Mouse (Mus musculus): Measurements from ENCODE around the gene Fyco1. TPM values are rescaled to one million over a fixed set of nuclear protein-coding genes. Genes with fewer than 3 reads are reported as not detected.
"Not testable (repeated sequence)": the region's sequence is repeated elsewhere in the genome, so short reads cannot be mapped to it uniquely, and the experiment has no call there.

The Fyco1 gene
- polyA plus RNA-seq, 1 experiment from 2014 or later, result 14.2 TPM

- H3K9me3 ChIP-seq (ENCODE audit: control insufficient read depth, low read length), result no peaks in the 10 kb centered on the region
- H3K4me3 ChIP-seq (ENCODE audit: low read length), result no peak overlapping the region
- no peaks in the 10 kb centered on the region for H3K4me1 ChIP-seq (replicated peaks; ENCODE audit: control insufficient read depth, insufficient read depth, low read length)
- peaks cover 8% of the 10 kb centered on the region for H3K36me3 ChIP-seq (ENCODE audit: control insufficient read depth, insufficient read depth, low read length)
- H3K9ac ChIP-seq (ENCODE audit: low read length), result no peak overlapping the region
- H3K4me2 ChIP-seq (ENCODE audit: low read depth, low read length), result no peak overlapping the region
- H3K27me3 ChIP-seq (ENCODE audit: control insufficient read depth, insufficient read depth, low read depth, low read length), result no peaks in the 10 kb centered on the region
- ATAC-seq (ENCODE audit: low read depth), result no peak
- H3K27ac ChIP-seq (ENCODE audit: low read length), result no peak overlapping the region
Observed at GRCm38 (mm10) chr9:123802896-123803295, 48.8 kb downstream of the Fyco1 start.

- Histone ChIP-seq H3K27ac (ENCODE audit: low read length) (no peak overlapping the region), H3K9ac (ENCODE audit: low read length) (no peak overlapping the region), H3K4me1 (replicated peaks; ENCODE audit: control insufficient read depth, insufficient read depth, low read length) (no peaks in the 10 kb centered on the region), H3K36me3 (ENCODE audit: control insufficient read depth, insufficient read depth, low read length) (peaks cover 8% of the 10 kb centered on the region), H3K27me3 (ENCODE audit: control insufficient read depth, insufficient read depth, low read depth, low read length) (no peaks in the 10 kb centered on the region), H3K9me3 (ENCODE audit: control insufficient read depth, low read length) (no peaks in the 10 kb centered on the region), H3K4me2 (ENCODE audit: low read depth, low read length) (no peak overlapping the region), H3K4me3 (ENCODE audit: low read length) (no peak overlapping the region)
- ATAC-seq (ENCODE audit: low read depth), result no peak
- WGBS, result 93% methylated on average over 2 of the region's 2 CpGs
Observed at GRCm38 (mm10) chr9:123802421-123802820, 49.3 kb downstream of the Fyco1 start.

GRCm38 (mm10) chr9:123801527-123801926 lies 50.2 kb downstream of the Fyco1 start:
- no peak for ATAC-seq (ENCODE audit: low read depth)
- Histone ChIP-seq H3K27me3 (ENCODE audit: control insufficient read depth, insufficient read depth, low read depth, low read length) (no peaks in the 10 kb centered on the region), H3K36me3 (ENCODE audit: control insufficient read depth, insufficient read depth, low read length) (peaks cover 15% of the 10 kb centered on the region), H3K4me2 (ENCODE audit: low read depth, low read length) (no peak overlapping the region), H3K4me3 (ENCODE audit: low read length) (no peak overlapping the region), H3K9ac (ENCODE audit: low read length) (no peak overlapping the region), H3K9me3 (ENCODE audit: control insufficient read depth, low read length) (no peaks in the 10 kb centered on the region), H3K27ac (ENCODE audit: low read length) (no peak overlapping the region), H3K4me1 (replicated peaks; ENCODE audit: control insufficient read depth, insufficient read depth, low read length) (no peaks in the 10 kb centered on the region)
- WGBS, result 79% methylated on average over 1 of the region's 1 CpGs

GRCm38 (mm10) chr9:123796174-123796573 lies 55.5 kb downstream of the Fyco1 start:
- Histone ChIP-seq H3K9me3 (ENCODE audit: control insufficient read depth, low read length) (no peaks in the 10 kb centered on the region), H3K4me3 (ENCODE audit: low read length) (no peak overlapping the region), H3K27me3 (ENCODE audit: control insufficient read depth, insufficient read depth, low read depth, low read length) (no peaks in the 10 kb centered on the region), H3K36me3 (ENCODE audit: control insufficient read depth, insufficient read depth, low read length) (peaks cover 35% of the 10 kb centered on the region), H3K27ac (ENCODE audit: low read length) (no peak overlapping the region), H3K4me1 (replicated peaks; ENCODE audit: control insufficient read depth, insufficient read depth, low read length) (no peaks in the 10 kb centered on the region), H3K9ac (ENCODE audit: low read length) (no peak overlapping the region), H3K4me2 (ENCODE audit: low read depth, low read length) (no peak overlapping the region)
- ATAC-seq (ENCODE audit: low read depth), result peak; percentile 41; the same call in 1 of the 2 replicates
- WGBS, result 44% methylated on average over 3 of the region's 3 CpGs

- peaks cover 19% of the 10 kb centered on the region; the same call in 1 of the 2 replicates for H3K36me3 ChIP-seq (ENCODE audit: control insufficient read depth, insufficient read depth, low read length)
- H3K27ac ChIP-seq (ENCODE audit: low read length), result no peak overlapping the region
- peaks cover 2% of the 10 kb centered on the region for H3K9me3 ChIP-seq (ENCODE audit: control insufficient read depth, low read length)
- H3K27me3 ChIP-seq (ENCODE audit: control insufficient read depth, insufficient read depth, low read depth, low read length), result no peaks in the 10 kb centered on the region
- H3K4me2 ChIP-seq (ENCODE audit: low read depth, low read length), result no peak overlapping the region
- ATAC-seq (ENCODE audit: low read depth), result no peak
- no peaks in the 10 kb centered on the region for H3K4me1 ChIP-seq (replicated peaks; ENCODE audit: control insufficient read depth, insufficient read depth, low read length)
- WGBS, result 64% methylated on average over 4 of the region's 4 CpGs
- H3K4me3 ChIP-seq (ENCODE audit: low read length), result no peak overlapping the region
- H3K9ac ChIP-seq (ENCODE audit: low read length), result no peak overlapping the region
Observed at GRCm38 (mm10) chr9:123788855-123789529, 62.7 kb downstream of the Fyco1 start.

GRCm38 (mm10) chr9:123773299-123773698 lies 78.4 kb downstream of the Fyco1 start:
- H3K27ac ChIP-seq (ENCODE audit: low read length); H3K9ac ChIP-seq (ENCODE audit: low read length); H3K36me3 ChIP-seq (ENCODE audit: control insufficient read depth, insufficient read depth, low read length); H3K27me3 ChIP-seq (ENCODE audit: control insufficient read depth, insufficient read depth, low read depth, low read length); H3K4me2 ChIP-seq (ENCODE audit: low read depth, low read length); H3K4me3 ChIP-seq (ENCODE audit: low read length); H3K9me3 ChIP-seq (ENCODE audit: control insufficient read depth, low read length); H3K4me1 ChIP-seq (replicated peaks; ENCODE audit: control insufficient read depth, insufficient read depth, low read length); ATAC-seq (ENCODE audit: low read depth): not testable (repeated sequence)
- 27% methylated on average over 2 of the region's 2 CpGs for WGBS

GRCm38 (mm10) chr9:123769532-123769931 lies 82.2 kb downstream of the Fyco1 start:
- H3K4me3 ChIP-seq (ENCODE audit: low read length), result no peak overlapping the region
- H3K4me2 ChIP-seq (ENCODE audit: low read depth, low read length), result no peak overlapping the region
- H3K27me3 ChIP-seq (ENCODE audit: control insufficient read depth, insufficient read depth, low read depth, low read length), result no peaks in the 10 kb centered on the region
- no peaks in the 10 kb centered on the region for H3K36me3 ChIP-seq (ENCODE audit: control insufficient read depth, insufficient read depth, low read length)
- H3K9ac ChIP-seq (ENCODE audit: low read length), result no peak overlapping the region
- WGBS, result 27% methylated on average over 6 of the region's 6 CpGs
- H3K9me3 ChIP-seq (ENCODE audit: control insufficient read depth, low read length), result no peaks in the 10 kb centered on the region
- no peaks in the 10 kb centered on the region for H3K4me1 ChIP-seq (replicated peaks; ENCODE audit: control insufficient read depth, insufficient read depth, low read length)
- no peak for ATAC-seq (ENCODE audit: low read depth)
- 0 out of 2 replicates have a peak overlapping the region, but pooled peaks have one; percentile 3 for H3K27ac ChIP-seq (ENCODE audit: low read length)

GRCm38 (mm10) chr9:123768443-123768842 lies 83.3 kb downstream of the Fyco1 start:
- Histone ChIP-seq H3K36me3 (ENCODE audit: control insufficient read depth, insufficient read depth, low read length) (no peaks in the 10 kb centered on the region), H3K4me3 (ENCODE audit: low read length) (no peak overlapping the region), H3K4me1 (replicated peaks; ENCODE audit: control insufficient read depth, insufficient read depth, low read length) (no peaks in the 10 kb centered on the region), H3K27ac (ENCODE audit: low read length) (no peak overlapping the region), H3K4me2 (ENCODE audit: low read depth, low read length) (no peak overlapping the region), H3K9ac (ENCODE audit: low read length) (no peak overlapping the region), H3K9me3 (ENCODE audit: control insufficient read depth, low read length) (no peaks in the 10 kb centered on the region), H3K27me3 (ENCODE audit: control insufficient read depth, insufficient read depth, low read depth, low read length) (no peaks in the 10 kb centered on the region)
- 89% methylated on average over 1 of the region's 1 CpGs for WGBS
- no peak for ATAC-seq (ENCODE audit: low read depth)

GRCm38 (mm10) chr9:123766996-123767395 lies 84.7 kb downstream of the Fyco1 start:
- Histone ChIP-seq H3K27me3 (ENCODE audit: control insufficient read depth, insufficient read depth, low read depth, low read length) (no peaks in the 10 kb centered on the region), H3K9me3 (ENCODE audit: control insufficient read depth, low read length) (no peaks in the 10 kb centered on the region), H3K4me2 (ENCODE audit: low read depth, low read length) (no peak overlapping the region), H3K27ac (ENCODE audit: low read length) (no peak overlapping the region), H3K36me3 (ENCODE audit: control insufficient read depth, insufficient read depth, low read length) (no peaks in the 10 kb centered on the region), H3K4me1 (replicated peaks; ENCODE audit: control insufficient read depth, insufficient read depth, low read length) (no peaks in the 10 kb centered on the region; the same call in 1 of the 2 replicates), H3K9ac (ENCODE audit: low read length) (no peak overlapping the region), H3K4me3 (ENCODE audit: low read length) (no peak overlapping the region)
- no peak for ATAC-seq (ENCODE audit: low read depth)
- WGBS, result 76% methylated on average over 3 of the region's 3 CpGs

All from lung, embryonic 16.5 days (tissue).